Comparison of ENCODE assay signal across 14 mouse cellular contexts in genomic region chr11:68675274-68675673, GRCm38 (mm10). TPM values are rescaled to one million over a fixed set of nuclear protein-coding genes. Genes with fewer than 3 reads are reported as not detected.
DNase-seq lines count a peak whose midpoint lies in the region; ATAC-seq lines count a peak whose summit lies in the region.
"Had no signal": no experiment of that assay in that cellular context is flagged by ENCODE, and none has a peak within 500 bp of the region (broad histone marks: within the 10 kb centered on the region; RNA-seq: fewer than 3 reads in every experiment).

No protein-coding gene starts in this region.

- H3K9ac ChIP-seq in lung, embryonic 15.5 days: no peak overlapping the region
- no peak overlapping the region for H3K9ac ChIP-seq in hindbrain, embryonic 14.5 days
- H3K9ac ChIP-seq: embryonic facial prominence, embryonic 13.5 days; kidney, embryonic 15.5 days; lung, embryonic 14.5 days had no signal

- no peak for DNase-seq in heart, embryonic 10.5 days (ENCODE audit: low spot score)
- no peak for DNase-seq in heart, postnatal 14 days
- DNase-seq in lung, postnatal 25 days (ENCODE audit: low spot score): no peak
- peak; percentile 74 for DNase-seq in NIH3T3 (ENCODE audit: low read depth)
- peak; percentile 33 to 89 for DNase-seq in left cerebral cortex, postnatal 25 days (ENCODE audit: low spot score in 2 of 2)
- no peak for DNase-seq in hindbrain, embryonic 14.5 days (ENCODE audit: low spot score)
- DNase-seq in hindbrain, embryonic 10.5 days (ENCODE audit: low spot score): no peak
- DNase-seq: cerebellum, adult 9-11 months; layer of hippocampus, postnatal 36 days; lung, embryonic 14.5 days had no signal

- WGBS in heart, embryonic 10.5 days: 45% methylated on average over 3 of the region's 3 CpGs
- 40% methylated on average over 3 of the region's 3 CpGs for WGBS in lung, embryonic 15.5 days
- WGBS in hindbrain, embryonic 14.5 days: 91% methylated on average over 3 of the region's 3 CpGs
- 87% methylated on average over 3 of the region's 3 CpGs for WGBS in hindbrain, embryonic 10.5 days

- no peaks in the 10 kb centered on the region for H3K27me3 ChIP-seq in heart, embryonic 10.5 days (ENCODE audit: insufficient read depth, poor library complexity, severe bottlenecking)
- H3K27me3 ChIP-seq in lung, embryonic 15.5 days: no peaks in the 10 kb centered on the region
- no peaks in the 10 kb centered on the region for H3K27me3 ChIP-seq in hindbrain, embryonic 14.5 days (ENCODE audit: control insufficient read depth, insufficient read depth, low read length)
- H3K27me3 ChIP-seq in hindbrain, embryonic 10.5 days (ENCODE audit: insufficient read depth, poor library complexity, severe bottlenecking): no peaks in the 10 kb centered on the region
- H3K27me3 ChIP-seq: embryonic facial prominence, embryonic 13.5 days; kidney, embryonic 15.5 days had no signal

- H3K27ac ChIP-seq in heart, embryonic 10.5 days: peak overlapping the region; percentile 62
- H3K27ac ChIP-seq in lung, embryonic 15.5 days: 0 out of 2 replicates have a peak overlapping the region, but pooled peaks have one; percentile 24
- H3K27ac ChIP-seq in hindbrain, embryonic 14.5 days: no peak overlapping the region
- no peak overlapping the region for H3K27ac ChIP-seq in hindbrain, embryonic 10.5 days
- H3K27ac ChIP-seq: embryonic facial prominence, embryonic 13.5 days; hindbrain, postnatal 0 days; kidney, embryonic 15.5 days had no signal

- ATAC-seq in lung, embryonic 15.5 days (ENCODE audit: borderline replicate concordance, extremely low read depth, low FRiP score, low TSS enrichment): no peak
- ATAC-seq in hindbrain, embryonic 14.5 days (ENCODE audit: low FRiP score): no peak
- ATAC-seq: hindbrain, postnatal 0 days had no signal

- H3K4me1 ChIP-seq in heart, embryonic 10.5 days: peaks cover 26% of the 10 kb centered on the region
- 0 out of 2 replicates have a peak, but pooled peaks cover 8% of the 10 kb centered on the region for H3K4me1 ChIP-seq in lung, embryonic 15.5 days
- H3K4me1 ChIP-seq in hindbrain, embryonic 14.5 days (replicated peaks; ENCODE audit: control insufficient read depth, insufficient read depth, low read length): no peaks in the 10 kb centered on the region
- H3K4me1 ChIP-seq in hindbrain, embryonic 10.5 days (replicated peaks): no peaks in the 10 kb centered on the region
- H3K4me1 ChIP-seq: kidney, embryonic 15.5 days had no signal

- no peak overlapping the region for H3K4me3 ChIP-seq in heart, embryonic 10.5 days
- H3K4me3 ChIP-seq in lung, embryonic 15.5 days: no peak overlapping the region
- no peak overlapping the region for H3K4me3 ChIP-seq in hindbrain, embryonic 14.5 days (replicated peaks; ENCODE audit: low read length)
- H3K4me3 ChIP-seq in hindbrain, embryonic 10.5 days: no peak overlapping the region
- H3K4me3 ChIP-seq: embryonic facial prominence, embryonic 13.5 days; kidney, embryonic 15.5 days had no signal

- H3K4me2 ChIP-seq in lung, embryonic 15.5 days: no peak overlapping the region
- H3K4me2 ChIP-seq in hindbrain, embryonic 14.5 days (replicated peaks): no peak overlapping the region
- H3K4me2 ChIP-seq: embryonic facial prominence, embryonic 13.5 days; kidney, embryonic 15.5 days; lung, embryonic 14.5 days had no signal

- H3K9me3 ChIP-seq in heart, embryonic 10.5 days: no peaks in the 10 kb centered on the region
- no peaks in the 10 kb centered on the region for H3K9me3 ChIP-seq in lung, embryonic 15.5 days
- H3K9me3 ChIP-seq in hindbrain, embryonic 14.5 days (ENCODE audit: control insufficient read depth, low read length): no peaks in the 10 kb centered on the region
- no peaks in the 10 kb centered on the region for H3K9me3 ChIP-seq in hindbrain, embryonic 10.5 days
- H3K9me3 ChIP-seq: embryonic facial prominence, embryonic 13.5 days; kidney, embryonic 15.5 days had no signal

- H3K36me3 ChIP-seq in heart, embryonic 10.5 days: no peaks in the 10 kb centered on the region
- no peaks in the 10 kb centered on the region for H3K36me3 ChIP-seq in lung, embryonic 15.5 days
- no peaks in the 10 kb centered on the region for H3K36me3 ChIP-seq in hindbrain, embryonic 14.5 days (replicated peaks; ENCODE audit: control insufficient read depth, insufficient read depth)
- no peaks in the 10 kb centered on the region for H3K36me3 ChIP-seq in hindbrain, embryonic 10.5 days
- H3K36me3 ChIP-seq: embryonic facial prominence, embryonic 13.5 days; kidney, embryonic 15.5 days had no signal

- intact Hi-C loops in heart, postnatal 14 days (cut with DNase I): no loop called here
- intact Hi-C loops in left cerebral cortex, postnatal 25 days (cut with DNase I): no loop called here

RNA-seq across cellular contexts. Expression of gene Myh10, which starts 16.1 kb away (rescaled TPM):
- polyA plus RNA-seq in heart, embryonic 10.5 days (2016; fragmentation: Nextera tagmentation; extraction: Ambion mirVana): 181 and 184 TPM in 2 replicates
- total RNA-seq in heart, postnatal 14 days (2021): 10 to 100 TPM; 44.0 to 46.9 TPM
- polyA plus RNA-seq in lung, embryonic 15.5 days (2015; fragmentation: Nextera tagmentation; extraction: Ambion mirVana): 130 and 136 TPM in 2 replicates
- 100 to 1,000 TPM; 197 to 215 TPM for total RNA-seq in left cerebral cortex, postnatal 25 days (2021)
- 95.3 and 101 TPM in 2 replicates for polyA plus RNA-seq in hindbrain, embryonic 14.5 days (2014; fragmentation: Nextera tagmentation; extraction: Ambion mirVana)
- 111 and 143 TPM in 2 replicates for polyA plus RNA-seq in hindbrain, embryonic 10.5 days (2016; fragmentation: Nextera tagmentation; extraction: Ambion mirVana)

Comparison
In these comparisons a context has a peak if more than half of its experiments do, and no peak if none do; other contexts are left out.
1. DNase-seq: peak in NIH3T3 (single experiment) and left cerebral cortex, postnatal 25 days (2 of 2); none in heart, embryonic 10.5 days (single experiment), heart, postnatal 14 days (0 of 2), lung, postnatal 25 days (single experiment), hindbrain, embryonic 14.5 days (single experiment) and hindbrain, embryonic 10.5 days (single experiment).
2. H3K27ac ChIP-seq: peak in heart, embryonic 10.5 days (single experiment) and lung, embryonic 15.5 days (single experiment); none in hindbrain, embryonic 14.5 days (single experiment) and hindbrain, embryonic 10.5 days (single experiment).